Mouse (Mus musculus) inflammation-experienced regulatory T-cells (primary cell): ENCODE results near the gene Spata1. TPM values are rescaled to one million over a fixed set of nuclear protein-coding genes. Genes with fewer than 3 reads are reported as not detected.

Experiments
- polyA plus RNA-seq, 2 experiments: library from polyadenylated mRNA; unstranded; fragments of 100-300 nt; shearing (Covaris generic); gene quantifications; one replicate each; pipeline ENCODE4 v1.2.1; 2017

The Spata1 gene
- polyA plus RNA-seq: 10 to 100 TPM in 1 of 2 experiments, 1 to 10 TPM in 1; 7.6 to 15.8 TPM

GRCm38 (mm10) chr3:146499431-146500002 is at the start of gene Spata1, which contains the start of gene Gng5:
Gene Spata1 (minus strand): TSS chr3:146499753.
Gene Gng5 (plus strand): TSS chr3:146499807.

GRCm38 (mm10) chr3:146520798-146521651 is 21.5 kb upstream of the Spata1 start, which contains the start of gene Rpf1:
Gene Rpf1 (minus strand): TSS chr3:146521429.

GRCm38 (mm10) chr3:146449745-146450250 is 49.8 kb downstream of the Spata1 start, which contains the start of gene Ctbs:
Gene Ctbs (plus strand): TSS chr3:146449795.

Other genes starting within 250 kb of the Spata1 start
- 1 to 10 TPM; 4.5 to 6.9 TPM for gene Ssx2ip, start 95.1 kb downstream of the Spata1 start, polyA plus RNA-seq
- 1 to 10 TPM; 6.2 to 9.5 TPM for gene Ctbs, start 50.0 kb downstream of the Spata1 start, polyA plus RNA-seq
- 100 to 1,000 TPM; 403 to 420 TPM for gene Gng5, start 54 bp upstream of the Spata1 start, polyA plus RNA-seq
- 10 to 100 TPM; 63.9 to 84.6 TPM for gene Rpf1, start 21.7 kb upstream of the Spata1 start, polyA plus RNA-seq
- under 1 TPM; 0.07 to 0.62 TPM for gene Uox, start 70.7 kb upstream of the Spata1 start, polyA plus RNA-seq
- gene Dnase2b, start 115.8 kb upstream of the Spata1 start, polyA plus RNA-seq: under 1 TPM; 0.08 to 0.17 TPM
- gene 4930503B20Rik, start 151.6 kb upstream of the Spata1 start, polyA plus RNA-seq: not detected
- gene Samd13, start 185.8 kb upstream of the Spata1 start, polyA plus RNA-seq: under 1 TPM; 0.74 to 0.95 TPM